Mouse (Mus musculus) heart, postnatal 0 days (tissue): ENCODE results near the gene Ly6g6e.

Experiments
- CTCF ChIP-seq: IDR thresholded peaks from 2 replicates; pipeline ENCODE4 v1.5.1; 2016; ENCODE audit warnings: antibody characterized with exemption, control low read depth, low read depth
- EP300 ChIP-seq: IDR thresholded peaks from 2 replicates; pipeline ENCODE4 v1.6.1; 2016; ENCODE audit warnings: antibody characterized with exemption, low read depth

- TF ChIP-seq CTCF (no peak), EP300 (no peak)
Measured at GRCm38 (mm10) chr17:35097164-35097655, 20.5 kb downstream of the Ly6g6e start.
